Mouse (Mus musculus) kidney, postnatal 10 days (tissue): ENCODE results near the gene Dnah5.

ENCODE experiments used
- DNase-seq: peaks from one replicate; pipeline ENCODE4 v3.0.0; 2021; ENCODE audit warnings: mixed read lengths

Dnah5 gene

DNA sequence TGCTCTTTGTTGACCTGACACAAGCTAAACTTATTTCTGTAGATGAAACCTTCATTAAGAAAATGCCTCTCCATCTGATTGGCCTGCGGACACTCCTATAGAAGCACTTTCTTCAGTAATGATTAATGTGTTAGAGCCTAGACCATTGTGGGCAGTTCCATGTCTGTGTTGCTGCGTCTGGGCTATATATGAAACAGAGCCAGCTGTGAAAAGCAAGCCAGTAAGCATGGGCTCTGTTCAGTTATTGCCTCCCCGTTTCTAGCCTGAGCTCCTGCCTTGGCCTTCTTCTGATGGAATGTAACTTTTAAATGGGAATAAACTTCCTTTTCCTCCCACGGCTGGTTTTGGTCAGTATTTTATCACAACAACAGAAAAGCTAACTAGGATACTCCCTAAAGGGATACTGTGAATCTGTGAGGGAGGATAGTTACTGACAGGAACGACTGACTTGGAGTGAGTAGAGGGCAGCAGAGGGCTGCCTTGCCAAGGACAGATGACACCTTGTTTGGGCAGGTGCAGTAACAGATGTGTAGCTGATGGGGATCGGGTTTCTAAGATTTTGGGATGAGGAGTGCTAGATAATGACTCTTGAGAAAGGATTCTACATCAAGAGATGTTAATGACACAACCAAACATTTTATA, 270.3 kb downstream of the Dnah5 start:
- no peak for DNase-seq

DNA sequence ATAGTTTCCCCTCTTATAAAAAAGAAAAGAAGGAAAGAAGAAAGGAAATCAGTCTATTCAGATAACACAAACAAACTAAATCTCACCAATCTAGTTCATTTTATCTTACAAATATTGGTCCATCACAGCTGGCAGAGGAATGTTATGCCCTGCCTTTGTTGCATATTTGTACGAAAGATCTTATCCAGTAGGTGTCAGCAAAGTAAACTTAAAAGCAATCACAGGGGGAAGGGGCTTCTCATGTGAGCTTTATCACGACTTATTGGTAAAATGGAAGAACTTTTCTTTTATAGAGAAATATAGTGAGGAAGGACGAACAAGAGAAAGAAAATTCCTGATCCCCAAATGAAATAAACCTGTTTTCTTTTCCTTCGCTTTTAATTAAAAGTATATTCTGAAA, 299.3 kb downstream of the Dnah5 start:
- DNase-seq: no peak

DNA sequence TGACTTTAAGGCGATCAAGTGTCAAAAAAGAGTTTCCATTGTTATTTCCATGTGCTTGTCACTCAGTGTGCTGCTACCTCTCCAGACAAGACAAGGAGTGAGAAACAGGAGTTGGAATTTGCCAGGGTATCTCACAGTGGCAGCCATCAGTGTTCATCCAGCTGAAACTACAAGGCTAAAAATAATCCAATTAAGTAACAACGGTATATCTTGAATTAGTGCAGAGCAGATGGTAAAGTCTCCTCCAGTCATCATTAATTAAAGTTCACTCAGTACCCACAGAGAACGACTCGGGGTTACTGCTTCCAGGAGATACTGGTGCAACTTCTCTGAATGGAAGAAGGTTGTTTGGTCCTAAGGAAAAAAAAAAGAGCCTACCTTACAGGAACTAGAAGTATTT, 311.6 kb downstream of the Dnah5 start:
- no peak for DNase-seq
